Mouse (Mus musculus): ENCODE results near the gene Ndufaf2. TPM values are rescaled to one million over a fixed set of nuclear protein-coding genes. Genes with fewer than 3 reads are reported as not detected.
A peak's percentile ranks its signal among the peaks of the same experiment; 100 is the strongest.

Gene Ndufaf2
- total and polyA plus RNA-seq, 3 experiments: 37.1 to 117 (median 51.2) TPM

DNA sequence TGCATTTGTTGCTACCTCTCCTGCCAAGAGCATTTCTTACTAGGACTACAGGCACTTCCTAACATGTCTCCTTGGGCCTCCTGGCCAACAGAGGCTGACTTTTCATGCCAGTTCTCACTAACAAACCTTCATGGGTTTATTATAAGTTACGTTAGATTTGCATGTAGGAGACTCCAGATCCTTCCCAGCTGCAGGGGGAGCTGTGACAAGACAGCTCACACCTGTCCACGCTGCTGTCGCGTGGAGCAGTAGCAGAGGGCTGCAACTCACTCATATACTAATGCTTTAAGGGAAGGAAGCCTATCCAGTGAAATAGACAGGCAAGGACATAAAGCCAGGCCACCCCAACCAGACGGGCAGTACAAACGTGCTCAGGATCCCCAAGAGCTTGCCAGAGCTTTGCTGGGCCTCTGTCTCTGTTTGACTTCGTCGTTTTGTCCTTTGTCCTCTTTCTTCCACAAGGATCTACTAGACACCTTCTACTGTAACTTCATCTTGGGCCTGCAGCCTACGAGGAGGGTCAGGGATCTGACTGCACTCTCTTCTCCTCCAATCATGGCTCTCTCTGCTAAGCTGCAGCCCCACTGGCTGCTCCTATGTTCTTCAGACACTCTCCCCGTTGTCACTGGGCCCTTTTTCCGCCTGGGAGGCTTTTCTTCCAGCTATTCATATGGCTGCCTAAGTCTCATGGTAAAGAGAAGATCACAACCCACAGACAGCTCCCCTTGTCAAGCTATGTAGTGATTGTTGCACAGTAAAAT lies 94.9 kb downstream of the Ndufaf2 start:
- TF ChIP-seq NRF1 (IDR thresholded peaks at IDR 0.05; ENCODE audit: low read depth, low read length): no peak
- TF ChIP-seq CTCF (conservative IDR thresholded peaks at IDR 0.05 in 1 of 2, IDR thresholded peaks at IDR 0.05 in 1 of 2; ENCODE audit: low read depth in 2 of 2, low read length in 2 of 2): peak in 1 of 2 experiments; percentile 9; a peak in 1 of 4 replicates
- peaks cover 0 to 22% of the 10 kb centered on the region in 2 experiments for H3K36me3 ChIP-seq (replicated peaks in 1 of 2; ENCODE audit: control insufficient read depth in 1 of 2, insufficient read depth in 1 of 2, low read length in 1 of 2)
- dilution Hi-C loops (cut with MboI; ENCODE audit: extremely low pct_ligation_motif_present, extremely low pct_unique_long_range_greater_than_20kb, low sequenced_read_pairs) (no loop called here), in situ Hi-C loops (cut with MboI; ENCODE audit: low pct_ligation_motif_present, low pct_unique_long_range_greater_than_20kb, low sequenced_read_pairs) (no loop called here)
- H3K4me3 ChIP-seq (replicated peaks in 1 of 3; ENCODE audit: low read depth in 2 of 3, low read length in 2 of 3, poor library complexity in 1 of 3): no peak overlapping the region
- H3K4me2 ChIP-seq (ENCODE audit: insufficient read depth, low read depth, poor library complexity, severe bottlenecking): no peak overlapping the region
- H3K9ac ChIP-seq (ENCODE audit: insufficient read depth, low read depth): no peak overlapping the region
- DNase-seq (ENCODE audit: extremely low read depth): no peak
- no peaks in the 10 kb centered on the region for H3K9me3 ChIP-seq (replicated peaks; ENCODE audit: low read length)
- no peaks in the 10 kb centered on the region; the same call in 1 of the 2 replicates for H3K79me2 ChIP-seq (replicated peaks; ENCODE audit: control insufficient read depth, extremely low read depth, insufficient read depth, poor library complexity, severe bottlenecking)
- H3K27ac ChIP-seq (ENCODE audit: insufficient read depth, low read depth): no peak overlapping the region
- H3K4me1 ChIP-seq (ENCODE audit: control insufficient read depth in 1 of 2, insufficient read depth in 2 of 2): peaks cover 0 to 27% of the 10 kb centered on the region in 2 experiments; a peak in 2 of 4 replicates
- H3K27me3 ChIP-seq (replicated peaks): no peaks in the 10 kb centered on the region

DNA sequence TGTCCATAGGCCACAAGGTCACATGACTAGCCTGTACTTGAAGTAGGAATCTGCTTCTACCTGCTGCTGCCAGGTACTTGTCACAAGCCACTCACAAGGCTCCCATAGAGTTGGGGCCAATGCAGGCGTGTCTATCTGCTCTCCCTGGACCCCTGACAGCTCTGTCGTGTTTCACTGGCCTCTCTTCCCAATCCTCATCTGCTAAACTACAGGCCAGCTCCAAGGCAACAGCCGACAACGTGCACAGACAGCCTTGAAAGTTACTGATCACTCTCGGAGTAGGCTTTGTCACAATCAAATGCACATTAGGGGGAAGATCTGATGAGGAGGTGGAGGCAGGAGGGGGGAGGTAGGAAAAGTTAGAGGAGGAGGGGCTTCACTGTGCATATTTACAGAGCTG lies 95.5 kb downstream of the Ndufaf2 start:
- H3K4me3 ChIP-seq (replicated peaks in 1 of 3; ENCODE audit: low read depth in 2 of 3, low read length in 2 of 3, poor library complexity in 1 of 3): no peak overlapping the region
- no peaks in the 10 kb centered on the region for H3K27me3 ChIP-seq (replicated peaks)
- in situ Hi-C loops (cut with MboI; ENCODE audit: low pct_ligation_motif_present, low pct_unique_long_range_greater_than_20kb, low sequenced_read_pairs) (no loop called here), dilution Hi-C loops (cut with MboI; ENCODE audit: extremely low pct_ligation_motif_present, extremely low pct_unique_long_range_greater_than_20kb, low sequenced_read_pairs) (no loop called here)
- H3K36me3 ChIP-seq (replicated peaks in 1 of 2; ENCODE audit: control insufficient read depth in 1 of 2, insufficient read depth in 1 of 2, low read length in 1 of 2): peaks cover 0 to 21% of the 10 kb centered on the region in 2 experiments
- no peaks in the 10 kb centered on the region for H3K79me2 ChIP-seq (replicated peaks; ENCODE audit: control insufficient read depth, extremely low read depth, insufficient read depth, poor library complexity, severe bottlenecking)
- no peak for DNase-seq (ENCODE audit: extremely low read depth)
- no peak overlapping the region for H3K9ac ChIP-seq (ENCODE audit: insufficient read depth, low read depth)
- H3K9me3 ChIP-seq (replicated peaks; ENCODE audit: low read length): no peaks in the 10 kb centered on the region
- no peak overlapping the region for H3K27ac ChIP-seq (ENCODE audit: insufficient read depth, low read depth)
- TF ChIP-seq RAD21 (IDR thresholded peaks at IDR 0.05; ENCODE audit: low read depth, low read length) (no peak), UBTF (IDR thresholded peaks at IDR 0.05; ENCODE audit: low read depth, low read length) (no peak), EP300 (IDR thresholded peaks at IDR 0.05; ENCODE audit: low read length) (no peak), MAZ (IDR thresholded peaks at IDR 0.05; ENCODE audit: low read depth, low read length) (no peak), USF2 (conservative IDR thresholded peaks at IDR 0.05; ENCODE audit: low read depth, low read length) (no peak), MXI1 (IDR thresholded peaks at IDR 0.05; ENCODE audit: low read depth, low read length) (no peak)
- H3K4me1 ChIP-seq (ENCODE audit: control insufficient read depth in 1 of 2, insufficient read depth in 2 of 2): peaks cover 0 to 20% of the 10 kb centered on the region in 2 experiments; a peak in 2 of 4 replicates
- no peak overlapping the region for H3K4me2 ChIP-seq (ENCODE audit: insufficient read depth, low read depth, poor library complexity, severe bottlenecking)

DNA sequence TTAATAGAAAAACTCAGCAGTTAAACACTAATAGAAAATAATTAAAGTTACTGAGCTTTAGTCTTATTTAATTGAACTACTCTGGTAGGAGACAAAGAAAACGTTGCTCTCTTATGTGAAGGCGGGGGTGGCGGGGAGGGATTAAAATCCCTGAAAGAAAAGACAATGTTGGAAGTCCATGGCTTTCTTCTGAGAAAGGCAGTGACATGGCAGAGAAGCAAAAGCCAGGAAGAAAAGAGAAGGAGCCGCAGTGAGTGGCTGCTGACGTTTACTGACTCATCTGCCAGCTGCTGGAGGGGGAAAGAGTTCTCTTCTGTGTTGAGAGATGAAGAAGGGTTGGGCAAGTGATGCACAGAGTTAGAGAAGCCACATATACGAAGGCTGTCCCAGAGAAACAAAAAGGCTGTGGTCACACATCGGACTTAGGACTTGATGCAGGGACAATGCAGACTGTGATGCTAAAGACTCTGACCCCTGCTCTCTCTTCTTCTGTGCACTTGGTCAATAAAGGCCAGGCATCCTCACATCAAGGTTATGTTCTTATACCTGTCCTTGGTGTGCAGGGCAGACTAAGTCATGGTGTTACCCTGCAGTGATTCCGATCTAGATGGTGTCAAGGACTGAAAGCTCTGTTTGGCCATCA lies 97.4 kb downstream of the Ndufaf2 start:
- H3K4me3 ChIP-seq (replicated peaks in 1 of 3; ENCODE audit: low read depth in 2 of 3, low read length in 2 of 3, poor library complexity in 1 of 3): no peak overlapping the region
- no peaks in the 10 kb centered on the region for H3K27me3 ChIP-seq (replicated peaks)
- peaks cover 4 to 23% of the 10 kb centered on the region in 2 experiments for H3K4me1 ChIP-seq (ENCODE audit: control insufficient read depth in 1 of 2, insufficient read depth in 2 of 2)
- no peaks in the 10 kb centered on the region for H3K79me2 ChIP-seq (replicated peaks; ENCODE audit: control insufficient read depth, extremely low read depth, insufficient read depth, poor library complexity, severe bottlenecking)
- H3K27ac ChIP-seq (ENCODE audit: insufficient read depth, low read depth): no peak overlapping the region
- TF ChIP-seq EP300 (IDR thresholded peaks at IDR 0.05; ENCODE audit: low read length): no peak
- TF ChIP-seq MAZ (IDR thresholded peaks at IDR 0.05; ENCODE audit: low read depth, low read length): no peak
- TF ChIP-seq ZNF384 (IDR thresholded peaks at IDR 0.05; ENCODE audit: low read depth, low read length): no peak
- TF ChIP-seq PAX5 (IDR thresholded peaks at IDR 0.05; ENCODE audit: low read length): no peak
- TF ChIP-seq USF2 (conservative IDR thresholded peaks at IDR 0.05; ENCODE audit: low read depth, low read length): no peak
- TF ChIP-seq USF1 (IDR thresholded peaks at IDR 0.05; ENCODE audit: low read depth, low read length): no peak
- TF ChIP-seq POLR2A (IDR thresholded peaks at IDR 0.05; ENCODE audit: low read depth, low read length): no peak
- TF ChIP-seq HCFC1 (IDR thresholded peaks at IDR 0.05; ENCODE audit: low read depth, low read length): no peak
- TF ChIP-seq CHD1 (IDR thresholded peaks at IDR 0.05; ENCODE audit: low read depth, low read length): no peak
- TF ChIP-seq RCOR1 (conservative IDR thresholded peaks at IDR 0.05; ENCODE audit: low read depth, low read length): no peak
- no peak for TF ChIP-seq MAX (IDR thresholded peaks at IDR 0.05; ENCODE audit: low read length)
- no peak for TF ChIP-seq JUN (IDR thresholded peaks at IDR 0.05; ENCODE audit: insufficient read depth, low read depth, low read length)
- no peak overlapping the region for H3K9ac ChIP-seq (ENCODE audit: insufficient read depth, low read depth)
- in situ Hi-C loops (cut with MboI; ENCODE audit: low pct_ligation_motif_present, low pct_unique_long_range_greater_than_20kb, low sequenced_read_pairs): no loop called here
- dilution Hi-C loops (cut with MboI; ENCODE audit: extremely low pct_ligation_motif_present, extremely low pct_unique_long_range_greater_than_20kb, low sequenced_read_pairs): no loop called here
- no peak for DNase-seq (ENCODE audit: extremely low read depth)
- no peak overlapping the region for H3K4me2 ChIP-seq (ENCODE audit: insufficient read depth, low read depth, poor library complexity, severe bottlenecking)
- peaks cover 0 to 25% of the 10 kb centered on the region in 2 experiments for H3K36me3 ChIP-seq (replicated peaks in 1 of 2; ENCODE audit: control insufficient read depth in 1 of 2, insufficient read depth in 1 of 2, low read length in 1 of 2)
- H3K9me3 ChIP-seq (replicated peaks; ENCODE audit: low read length): no peaks in the 10 kb centered on the region

Data from CH12.LX (cell line).